Mouse (Mus musculus) forebrain, embryonic 16.5 days (tissue): ENCODE data around the gene Mast4. TPM values are rescaled to one million over a fixed set of nuclear protein-coding genes. Genes with fewer than 3 reads are reported as not detected.

Experiments used
- ATAC-seq: fragments of 200-750 bp; cut with Nextera tagmentation; 2 replicates; pipeline ENCODE4 v1.8.0; 2017; ENCODE audit warnings: mild to moderate bottlenecking, moderate library complexity
- H3K27ac ChIP-seq: fragments of 300-500 bp; sonication (generic); 2 replicates; pipeline ENCODE4 v1.5.1; 2014; ENCODE audit warnings: low read length, control low read depth
- H3K27me3 ChIP-seq: fragments of 300-500 bp; sonication (generic); replicated peaks from 2 replicates; pipeline ENCODE4 v1.6.1; 2014; ENCODE audit warnings: low read length; ENCODE audit not compliant: control insufficient read depth, insufficient read depth
- H3K36me3 ChIP-seq: fragments of 300-500 bp; sonication (generic); 2 replicates; pipeline ENCODE4 v1.6.1; 2014; ENCODE audit not compliant: control insufficient read depth, insufficient read depth
- H3K4me1 ChIP-seq: fragments of 300-500 bp; sonication (generic); replicated peaks from 2 replicates; pipeline ENCODE4 v1.6.1; 2014; ENCODE audit warnings: low read length; ENCODE audit not compliant: control insufficient read depth, insufficient read depth
- H3K4me2 ChIP-seq: fragments of 300-500 bp; sonication (generic); 2 replicates; pipeline ENCODE4 v1.6.1; 2014; ENCODE audit warnings: mild to moderate bottlenecking, low read length, control low read depth
- H3K4me3 ChIP-seq: fragments of 300-500 bp; sonication (generic); replicated peaks from 2 replicates; pipeline ENCODE4 v1.5.1; 2014; ENCODE audit warnings: mild to moderate bottlenecking, low read length, control low read depth
- H3K9ac ChIP-seq: fragments of 300-500 bp; sonication (generic); replicated peaks from 2 replicates; pipeline ENCODE4 v1.6.1; 2014; ENCODE audit warnings: low read depth, low read length, control low read depth
- H3K9me3 ChIP-seq: fragments of 300-500 bp; sonication (generic); 2 replicates; pipeline ENCODE4 v1.6.1; 2016; ENCODE audit warnings: low read length; ENCODE audit not compliant: control insufficient read depth
- WGBS: fragments of 180-500 bp; shearing (Covaris S2); extraction: QIAGEN DNeasy Blood & Tissue Kit; methylation state at CpG from one replicate; pipeline ENCODE4 v1.1.7; 2014; 5-methylcytosine and 5-hydroxymethylcytosine counted together
- polyA plus RNA-seq: library from polyadenylated mRNA; unstranded; fragments of >200 nt; fragmentation: Nextera tagmentation; extraction: Ambion mirVana; gene quantifications from 2 replicates; pipeline ENCODE4 v1.2.1, GENCODE M21; 2015

Mast4 gene
- polyA plus RNA-seq, 1 experiment from 2014 or later: 15.7 TPM

- Histone ChIP-seq H3K4me2 (no peak overlapping the region), H3K27ac (no peak overlapping the region), H3K9me3 (no peaks in the 10 kb centered on the region), H3K4me3 (no peak overlapping the region), H3K27me3 (peaks cover 11% of the 10 kb centered on the region), H3K4me1 (peaks cover 11% of the 10 kb centered on the region), H3K36me3 (no peaks in the 10 kb centered on the region), H3K9ac (no peak overlapping the region)
- 83% methylated on average over 2 of the region's 2 CpGs for WGBS
- no peak for ATAC-seq
Measured at GRCm38 (mm10) chr13:103338616-103339015, 4.3 kb upstream of the Mast4 start.

DNA sequence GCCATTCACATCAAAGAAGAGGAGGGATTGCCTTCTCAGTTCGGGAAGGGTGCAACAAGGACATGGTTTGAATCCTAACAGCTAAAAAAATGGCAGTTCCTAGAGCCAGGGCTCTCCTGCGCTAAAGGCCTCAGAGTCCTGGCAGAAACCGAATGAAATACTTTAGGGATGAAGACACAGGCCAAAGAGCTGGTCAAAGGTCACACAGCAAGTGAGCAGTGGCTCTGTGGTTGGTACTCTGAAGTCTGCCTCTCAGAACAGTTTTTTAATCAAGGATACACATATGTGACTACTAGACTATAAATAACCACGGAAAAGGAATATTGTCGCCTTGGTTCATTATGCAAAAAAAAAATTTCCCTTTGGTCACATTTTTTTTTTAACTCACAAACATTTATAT lies 1.9 kb upstream of the Mast4 start:
- no peak overlapping the region for H3K27ac ChIP-seq
- no peak overlapping the region for H3K9ac ChIP-seq
- no peak overlapping the region for H3K4me3 ChIP-seq
- H3K9me3 ChIP-seq: no peaks in the 10 kb centered on the region
- no peak overlapping the region for H3K4me2 ChIP-seq
- H3K36me3 ChIP-seq: no peaks in the 10 kb centered on the region
- ATAC-seq: no peak
- 14% methylated on average over 5 of the region's 5 CpGs for WGBS
- peaks cover 17% of the 10 kb centered on the region for H3K4me1 ChIP-seq
- H3K27me3 ChIP-seq: peaks cover 24% of the 10 kb centered on the region

DNA sequence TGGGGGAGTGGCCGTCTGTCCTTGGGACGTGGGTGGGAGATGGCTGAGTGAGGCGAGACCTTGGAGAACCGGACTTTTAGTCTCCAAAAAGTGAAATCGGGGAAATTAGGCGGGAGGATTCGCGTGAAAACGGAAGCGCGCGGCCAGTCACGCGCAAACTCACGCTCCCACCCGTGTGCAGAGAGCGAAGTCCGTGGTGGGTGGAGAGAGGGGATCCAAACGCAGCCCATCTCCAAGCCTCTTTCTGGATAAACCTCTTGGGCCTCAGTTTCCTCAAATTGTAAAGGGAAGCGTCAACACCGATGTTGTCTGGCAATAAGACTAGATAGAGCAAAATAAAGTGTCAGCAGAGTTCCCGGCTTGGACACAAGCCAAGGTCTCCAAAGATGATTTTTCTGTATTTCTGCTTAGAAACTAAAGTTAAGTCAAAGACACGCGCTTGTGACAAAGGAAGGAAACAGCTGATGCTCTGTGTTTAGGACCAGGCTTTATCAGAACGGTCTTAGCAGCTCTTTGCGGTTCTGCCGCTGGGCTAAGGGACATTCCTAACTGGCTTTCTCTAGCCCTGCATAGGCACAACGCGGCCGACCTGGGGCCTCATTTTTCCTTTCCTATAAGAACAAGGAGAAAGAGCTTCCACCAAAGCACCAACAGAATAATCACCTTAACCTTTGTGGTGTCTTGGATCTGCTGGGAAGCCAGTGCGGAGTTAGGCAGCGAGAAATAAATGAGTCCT lies 594 bp upstream of the Mast4 start:
- no peaks in the 10 kb centered on the region for H3K9me3 ChIP-seq
- peak; percentile 20 for ATAC-seq
- peaks cover 17% of the 10 kb centered on the region for H3K4me1 ChIP-seq
- peaks cover 24% of the 10 kb centered on the region for H3K27me3 ChIP-seq
- no peak overlapping the region for H3K27ac ChIP-seq
- peak overlapping the region; percentile 64 for H3K4me3 ChIP-seq
- no peaks in the 10 kb centered on the region for H3K36me3 ChIP-seq
- peak overlapping the region; percentile 98 for H3K4me2 ChIP-seq
- WGBS: 1% methylated on average over 32 of the region's 32 CpGs
- H3K9ac ChIP-seq: peak overlapping the region; percentile 63

DNA sequence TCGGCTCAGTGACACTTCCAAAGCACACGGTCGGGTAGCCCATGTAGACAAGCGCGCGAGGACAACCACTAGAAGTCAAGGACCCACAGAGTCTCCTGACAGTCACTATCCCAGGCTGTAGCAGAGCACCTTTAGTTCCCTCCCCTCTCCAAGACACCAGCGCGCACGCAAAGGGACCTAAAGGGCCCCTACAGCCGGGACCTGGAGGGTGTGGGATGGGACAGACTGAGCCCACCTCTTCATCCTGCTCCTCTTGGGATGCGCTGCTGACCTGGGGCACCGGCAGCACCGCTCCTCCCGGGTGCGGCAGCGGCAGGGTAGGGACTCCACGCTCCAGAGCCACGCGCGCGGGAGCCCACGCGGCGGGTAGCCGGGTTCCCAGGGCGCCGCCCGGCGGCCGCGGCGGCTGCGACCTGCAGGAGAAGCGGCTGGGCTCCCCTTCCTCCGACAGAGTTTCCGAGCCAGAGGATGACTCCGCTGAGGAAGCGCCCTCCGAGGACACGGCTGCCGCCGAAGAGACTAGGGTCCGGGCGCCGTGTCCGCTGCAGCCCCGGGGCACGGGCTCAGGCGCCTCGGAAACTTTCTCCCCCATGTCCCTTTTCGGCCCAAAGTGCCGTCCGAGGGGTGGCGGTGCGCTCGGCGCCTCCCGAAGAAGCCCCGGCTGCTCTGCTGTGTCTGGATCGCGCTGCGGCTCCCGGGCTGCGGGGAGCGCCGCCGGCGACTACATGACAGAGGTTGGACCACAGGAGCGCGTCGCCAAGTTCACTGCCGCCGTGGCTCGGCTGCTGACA lies 501 bp downstream of the Mast4 start:
- peaks cover 24% of the 10 kb centered on the region for H3K27me3 ChIP-seq
- peak overlapping the region; percentile 64 for H3K4me3 ChIP-seq
- no peak overlapping the region for H3K27ac ChIP-seq
- H3K36me3 ChIP-seq: no peaks in the 10 kb centered on the region
- H3K9me3 ChIP-seq: no peaks in the 10 kb centered on the region
- peak overlapping the region; percentile 98 for H3K4me2 ChIP-seq
- H3K4me1 ChIP-seq: peaks cover 17% of the 10 kb centered on the region
- peak; percentile 63 for ATAC-seq
- H3K9ac ChIP-seq: peak overlapping the region; percentile 63
- WGBS: under 1% methylated on average over 61 of the region's 74 CpGs

DNA sequence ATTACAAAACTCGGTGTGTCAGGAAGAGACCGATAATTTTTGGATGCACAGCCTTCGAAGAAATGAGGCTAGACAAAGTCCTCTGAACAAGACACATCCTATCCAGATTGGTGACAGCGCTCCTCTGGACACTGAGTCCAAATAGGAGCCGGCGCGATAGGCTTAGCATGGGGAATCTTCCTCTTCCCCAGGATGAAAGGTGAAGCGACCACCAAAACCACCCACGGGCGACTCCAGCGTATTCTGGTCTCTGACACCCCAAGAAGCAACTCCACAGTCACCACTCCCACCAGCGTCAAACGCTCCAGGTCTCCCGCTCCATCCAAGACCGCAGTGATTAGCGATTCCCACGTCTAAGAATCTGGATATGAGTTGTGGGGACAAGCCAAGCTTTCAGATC lies 1.1 kb downstream of the Mast4 start:
- peaks cover 24% of the 10 kb centered on the region for H3K27me3 ChIP-seq
- 3% methylated on average over 17 of the region's 17 CpGs for WGBS
- peak overlapping the region; percentile 98 for H3K4me2 ChIP-seq
- peaks cover 17% of the 10 kb centered on the region for H3K4me1 ChIP-seq
- no peaks in the 10 kb centered on the region for H3K36me3 ChIP-seq
- H3K4me3 ChIP-seq: peak overlapping the region; percentile 64
- no peaks in the 10 kb centered on the region for H3K9me3 ChIP-seq
- no peak overlapping the region for H3K27ac ChIP-seq
- H3K9ac ChIP-seq: no peak overlapping the region
- no peak for ATAC-seq

- WGBS: 3% methylated on average over 9 of the region's 9 CpGs
- no peak overlapping the region; the same call in 1 of the 2 replicates for H3K4me2 ChIP-seq
- H3K9ac ChIP-seq: no peak overlapping the region
Measured at GRCm38 (mm10) chr13:103332731-103333130, 1.6 kb downstream of the Mast4 start.

DNA sequence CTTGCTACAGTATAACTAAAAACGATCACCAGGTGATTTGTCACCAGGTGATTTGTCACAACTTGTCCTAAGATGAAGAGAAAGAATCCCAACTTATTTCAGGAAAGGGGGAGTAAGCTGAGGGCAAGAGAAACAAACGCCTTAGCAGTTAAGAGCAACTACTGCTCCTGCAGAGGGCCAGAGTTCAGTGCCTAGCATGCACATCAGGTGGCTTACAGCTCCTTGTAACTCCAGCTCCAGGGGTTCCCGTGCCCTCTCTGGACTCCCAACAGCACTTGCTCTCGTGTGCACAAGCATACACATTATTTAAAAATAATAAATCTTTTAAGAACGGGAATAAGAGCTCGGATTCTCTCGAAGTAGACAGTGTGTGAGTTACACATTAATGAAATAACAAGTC lies 3.2 kb downstream of the Mast4 start:
- Histone ChIP-seq H3K9me3 (no peaks in the 10 kb centered on the region), H3K9ac (no peak overlapping the region), H3K4me3 (no peak overlapping the region), H3K4me2 (no peak overlapping the region), H3K27ac (no peak overlapping the region), H3K36me3 (no peaks in the 10 kb centered on the region), H3K4me1 (peaks cover 17% of the 10 kb centered on the region), H3K27me3 (peaks cover 24% of the 10 kb centered on the region)
- 68% methylated on average over 7 of the region's 7 CpGs for WGBS
- ATAC-seq: no peak

More at GRCm38 (mm10) chr13:103332731-103333130, 1.6 kb downstream of the Mast4 start:
- H3K4me3 ChIP-seq: peak overlapping the region; percentile 64; the same call in 1 of the 2 replicates
- H3K27ac ChIP-seq: no peak overlapping the region
- peaks cover 17% of the 10 kb centered on the region for H3K4me1 ChIP-seq
- no peaks in the 10 kb centered on the region for H3K36me3 ChIP-seq
- peaks cover 24% of the 10 kb centered on the region for H3K27me3 ChIP-seq
- no peak for ATAC-seq
- no peaks in the 10 kb centered on the region for H3K9me3 ChIP-seq

DNA sequence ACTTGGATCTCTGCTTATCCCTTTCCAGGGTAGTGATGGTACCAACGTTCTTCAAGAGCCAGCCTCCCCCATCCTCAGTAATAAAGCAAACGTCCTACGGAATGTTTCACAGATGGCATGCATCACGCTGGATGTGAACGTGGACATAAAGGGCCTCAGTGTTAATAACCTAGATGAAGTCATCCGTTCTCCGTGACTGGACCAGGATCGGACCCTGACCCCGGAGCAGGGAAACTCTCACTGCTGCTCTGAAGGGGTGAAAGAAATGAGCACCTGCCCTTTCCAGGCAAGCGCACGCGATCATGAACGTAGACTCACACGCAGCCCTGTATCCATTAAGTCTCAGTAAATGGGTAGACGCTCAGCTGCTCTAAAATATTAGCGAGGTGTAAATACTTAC lies 6.0 kb downstream of the Mast4 start:
- Histone ChIP-seq H3K36me3 (no peaks in the 10 kb centered on the region), H3K27me3 (peaks cover 13% of the 10 kb centered on the region), H3K4me3 (no peak overlapping the region), H3K27ac (no peak overlapping the region), H3K9ac (no peak overlapping the region), H3K4me1 (peaks cover 3% of the 10 kb centered on the region), H3K9me3 (no peaks in the 10 kb centered on the region), H3K4me2 (no peak overlapping the region)
- 88% methylated on average over 16 of the region's 16 CpGs for WGBS
- no peak for ATAC-seq

DNA sequence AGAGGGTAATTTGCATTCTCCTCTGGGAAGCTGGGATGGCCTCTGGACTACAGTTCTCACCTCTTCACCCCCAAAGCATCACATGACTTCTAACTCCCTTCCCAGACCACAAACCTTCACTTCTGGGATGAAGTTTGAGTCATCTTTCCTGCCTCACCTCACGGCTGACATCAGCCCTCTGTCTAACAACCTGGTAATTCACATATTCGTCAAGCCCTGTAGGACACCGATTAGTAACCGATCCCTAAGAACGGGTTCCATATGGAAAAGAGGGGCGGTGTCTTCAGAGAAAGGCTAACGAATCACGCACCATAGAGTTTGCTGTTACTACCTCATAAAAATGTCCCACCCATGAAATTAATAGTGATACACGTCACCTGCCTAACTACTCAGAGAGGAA lies 6.5 kb downstream of the Mast4 start:
- Histone ChIP-seq H3K4me1 (no peaks in the 10 kb centered on the region; the same call in 1 of the 2 replicates), H3K27ac (no peak overlapping the region), H3K9me3 (peaks cover 2% of the 10 kb centered on the region; the same call in 1 of the 2 replicates), H3K27me3 (peaks cover 13% of the 10 kb centered on the region), H3K36me3 (no peaks in the 10 kb centered on the region), H3K4me2 (no peak overlapping the region), H3K9ac (no peak overlapping the region), H3K4me3 (no peak overlapping the region)
- no peak for ATAC-seq
- WGBS: 84% methylated on average over 9 of the region's 9 CpGs
